Mouse (Mus musculus) gastrocnemius, postnatal 36 days (tissue): Measurements from ENCODE around the gene Hivep3. TPM values are rescaled to one million over a fixed set of nuclear protein-coding genes. Genes with fewer than 3 reads are reported as not detected.
A peak's percentile ranks its signal among the peaks of the same experiment; 100 is the strongest.

Source experiments
- DNase-seq, 2 experiments: peaks; one replicate each; pipeline ENCODE4 v3.0.0; 2022
- intact Hi-C: fragments of 180-260 bp; cut with DNase I; formaldehyde crosslinking; loops from one replicate; pipeline ENCODE4 v1.15.1; 2025
- total RNA-seq, 2 experiments: library from RNA; stranded (reverse); gene quantifications; 2 replicates each; pipeline ENCODE4 v1.2.3; 2021

Gene Hivep3
- total RNA-seq, 2 experiments from 2014 or later, result 2.2 to 3.5 TPM

- intact Hi-C loops, result no loop called here
- no peak for DNase-seq
These were observed 233.6 kb downstream of the Hivep3 start for GRCm38 (mm10) chr4:119967073-119967608.

- intact Hi-C loops, result no loop called here
- no peak for DNase-seq
These were observed 234.1 kb downstream of the Hivep3 start for GRCm38 (mm10) chr4:119967636-119968035.

- peak in 1 of 2 experiments; percentile 12 for DNase-seq
- intact Hi-C loops, result no loop called here
These were observed 234.5 kb downstream of the Hivep3 start for GRCm38 (mm10) chr4:119968071-119968470.

DNA sequence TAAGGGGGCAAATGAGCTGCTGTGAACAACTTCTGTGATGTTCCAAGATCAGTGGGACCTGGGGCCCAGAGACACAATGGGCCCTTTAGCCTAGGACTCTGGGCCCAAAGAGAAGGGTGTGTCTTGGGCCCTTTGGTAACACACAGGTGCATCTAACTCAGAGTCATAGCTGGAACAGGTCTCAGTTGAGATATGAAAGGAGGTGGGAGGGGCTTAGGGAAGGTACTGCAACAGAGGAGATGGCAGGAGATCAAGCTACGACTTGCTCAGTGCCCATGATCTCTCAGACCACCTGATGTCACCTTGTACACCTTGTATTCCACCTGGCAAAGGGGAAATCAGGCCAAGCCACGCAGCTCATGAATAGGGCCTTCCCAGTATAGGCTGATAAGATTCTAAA, 235.3 kb downstream of the Hivep3 start:
- intact Hi-C loops, result no loop called here
- DNase-seq, result no peak

- intact Hi-C loops, result no loop called here
- DNase-seq, result no peak
These were observed 236.6 kb downstream of the Hivep3 start for GRCm38 (mm10) chr4:119970166-119970565.

GRCm38 (mm10) chr4:119972375-119972774, 238.8 kb downstream of the Hivep3 start:
- intact Hi-C loops, result no loop called here

DNA sequence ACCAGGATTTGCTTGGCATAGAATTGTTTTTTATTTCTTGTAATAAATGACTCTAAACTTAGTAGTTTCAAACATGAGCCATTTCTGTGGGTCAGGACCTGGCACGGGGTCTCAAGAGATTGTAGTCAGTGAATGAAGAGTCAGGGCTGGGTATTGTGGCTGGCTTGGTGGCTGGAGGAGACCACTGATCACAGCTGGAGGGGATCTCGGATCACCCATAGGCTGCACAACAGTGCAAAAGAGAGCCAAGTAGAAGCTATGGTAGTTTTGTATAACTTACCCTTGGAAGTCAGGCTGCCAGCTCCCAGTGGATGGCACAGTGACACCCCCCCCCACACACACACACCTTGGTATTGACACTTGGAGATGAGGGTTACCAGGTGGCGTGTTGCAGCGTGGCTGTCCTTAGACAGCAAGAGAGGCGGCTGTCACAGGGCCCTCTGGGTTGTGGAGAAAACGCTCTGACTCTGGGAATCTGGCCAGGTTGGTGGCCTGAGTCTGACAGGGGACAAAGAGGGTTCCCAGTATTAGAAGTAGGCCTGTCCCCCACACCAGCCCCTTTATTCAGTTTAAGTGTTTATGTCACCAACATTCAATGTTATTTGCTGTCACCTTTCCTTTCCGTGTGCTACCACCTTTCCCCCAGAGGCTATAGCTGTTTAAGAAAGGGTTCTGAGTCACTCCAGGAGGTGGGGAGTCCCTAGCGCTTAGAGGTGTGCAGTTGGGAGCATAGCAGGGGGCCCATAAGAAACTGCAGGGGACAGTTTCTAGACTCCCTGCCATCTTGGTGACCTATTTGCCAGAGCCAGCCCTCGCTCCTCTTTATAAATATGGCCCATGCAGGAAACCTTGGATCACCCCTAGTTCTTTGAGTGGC, 240.4 kb downstream of the Hivep3 start:
- intact Hi-C loops, result no loop called here
- DNase-seq, result no peak

More at GRCm38 (mm10) chr4:119972375-119972774, 238.8 kb downstream of the Hivep3 start:
- no peak for DNase-seq

DNA sequence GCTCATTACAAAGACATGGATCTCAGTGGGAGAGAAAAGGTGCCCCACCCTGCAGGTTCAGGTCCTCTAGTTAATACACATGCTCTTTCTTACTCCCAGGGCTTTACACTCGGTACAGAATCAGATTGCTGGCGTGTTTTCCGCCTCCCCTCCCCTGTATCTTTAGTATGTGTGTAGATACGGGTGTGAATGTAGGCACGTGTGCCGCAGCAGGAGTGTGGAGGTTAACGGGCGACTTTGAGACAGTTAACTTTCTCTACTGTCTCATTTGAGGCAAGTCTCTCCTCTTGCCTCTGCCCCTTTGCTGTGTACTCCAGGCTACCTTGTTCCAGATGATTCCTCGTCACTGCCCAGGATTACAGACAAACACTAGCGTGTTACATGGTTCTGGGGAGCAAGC, 241.7 kb downstream of the Hivep3 start:
- DNase-seq, result no peak

GRCm38 (mm10) chr4:119975822-119976221, 242.2 kb downstream of the Hivep3 start:
- intact Hi-C loops, result no loop called here
- DNase-seq, result no peak

More for the DNA sequence above, 241.7 kb downstream of the Hivep3 start:
- intact Hi-C loops, result no loop called here

DNA sequence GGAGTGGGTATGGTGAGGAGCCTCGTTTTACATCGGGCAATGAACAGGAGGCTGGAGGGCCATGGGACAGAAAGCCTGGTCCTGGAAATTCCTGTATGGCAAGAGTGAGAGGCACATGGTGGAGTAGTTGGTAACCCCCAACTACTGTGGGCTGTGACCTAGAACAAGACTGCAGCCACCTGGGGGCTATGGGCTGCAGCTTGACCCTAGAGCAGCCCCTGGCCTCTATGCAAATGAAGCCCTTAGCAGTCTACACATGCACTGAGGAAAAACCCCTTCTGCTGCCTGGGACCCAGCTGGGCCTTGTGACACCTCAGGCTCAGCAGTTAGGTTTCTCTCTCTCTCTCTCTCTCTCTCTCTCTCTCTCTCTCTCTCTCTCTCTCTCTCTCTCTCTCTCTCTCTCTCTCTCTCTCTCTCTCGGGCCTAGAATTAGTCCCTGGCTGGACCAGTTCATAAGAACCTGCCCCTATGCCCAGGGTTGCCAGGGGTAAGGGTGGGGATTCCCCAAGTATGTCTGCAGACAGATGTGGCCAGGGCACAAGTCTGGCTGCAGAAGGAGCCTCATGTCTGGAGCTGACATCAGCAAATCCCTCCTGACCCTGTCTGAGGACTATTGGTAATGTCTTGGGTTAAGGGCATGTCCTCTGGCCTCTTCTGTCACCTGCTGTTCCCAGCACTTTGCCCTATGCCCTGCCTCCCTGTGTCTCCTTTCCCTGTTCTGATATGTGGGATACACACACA, 243.0 kb downstream of the Hivep3 start:
- no peak for DNase-seq
- intact Hi-C loops, result no loop called here

DNA sequence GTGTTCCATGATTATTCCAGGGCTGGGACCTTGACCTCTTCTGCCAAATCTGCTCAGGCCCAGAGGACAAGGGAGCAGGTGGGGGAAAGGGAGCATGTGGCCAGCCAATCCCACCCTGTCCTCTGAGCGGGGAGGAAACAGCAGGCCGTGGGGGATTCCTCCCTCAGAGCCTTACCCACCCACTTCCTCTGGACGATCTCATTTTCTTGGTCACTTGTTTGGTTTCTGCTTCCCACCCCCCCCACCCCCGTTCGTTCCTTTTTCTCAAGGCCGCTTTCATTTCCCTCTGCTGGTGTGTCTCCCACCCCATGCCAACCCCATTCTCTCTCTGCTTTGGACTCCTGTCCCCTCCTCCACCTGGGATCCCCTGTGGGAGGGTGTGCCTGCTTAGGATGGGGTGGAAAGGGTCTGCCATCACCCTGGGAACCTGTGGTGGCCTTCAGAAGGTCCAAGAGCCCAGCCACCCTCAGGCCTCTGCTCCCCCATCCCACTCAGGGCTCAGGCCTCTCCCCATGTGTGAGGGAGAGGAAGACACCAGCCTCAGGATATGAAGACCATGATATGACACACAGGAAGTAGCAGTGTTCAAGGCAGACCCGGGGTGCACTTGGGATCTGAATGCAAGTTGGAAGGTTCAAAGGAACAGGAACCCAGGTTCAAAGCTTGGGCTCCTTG, 244.4 kb downstream of the Hivep3 start:
- no peak for DNase-seq
- intact Hi-C loops, result no loop called here

DNA sequence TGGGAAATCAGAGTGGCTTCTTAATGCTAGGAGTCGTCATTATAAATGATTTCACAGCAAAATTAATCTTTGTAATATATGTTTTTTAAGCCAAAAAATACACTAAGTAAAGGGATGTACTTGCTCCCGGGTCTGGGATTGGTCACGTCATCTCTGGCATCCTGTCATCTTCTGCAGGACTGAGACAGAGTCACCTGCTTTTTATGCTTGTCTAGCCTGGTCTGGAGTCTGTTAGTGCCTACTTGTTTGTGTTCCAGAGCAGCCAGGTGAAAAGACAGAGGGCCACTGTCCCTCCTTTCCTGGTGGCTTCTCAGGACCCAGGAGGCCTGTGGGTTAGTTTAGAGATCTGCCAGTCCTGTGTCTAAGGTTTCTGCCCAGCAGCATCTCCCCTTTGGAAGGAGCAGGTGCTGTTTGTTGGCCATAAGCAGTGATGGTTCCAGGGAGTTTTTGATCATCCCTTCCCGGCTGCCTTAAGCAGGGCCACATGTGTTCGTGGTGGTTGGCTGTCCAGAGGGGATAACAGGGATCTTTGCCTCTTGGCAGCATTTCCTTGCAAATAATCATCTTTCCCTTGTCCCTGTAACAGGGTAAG, 245.8 kb downstream of the Hivep3 start:
- no peak for DNase-seq
- intact Hi-C loops, result no loop called here

DNA sequence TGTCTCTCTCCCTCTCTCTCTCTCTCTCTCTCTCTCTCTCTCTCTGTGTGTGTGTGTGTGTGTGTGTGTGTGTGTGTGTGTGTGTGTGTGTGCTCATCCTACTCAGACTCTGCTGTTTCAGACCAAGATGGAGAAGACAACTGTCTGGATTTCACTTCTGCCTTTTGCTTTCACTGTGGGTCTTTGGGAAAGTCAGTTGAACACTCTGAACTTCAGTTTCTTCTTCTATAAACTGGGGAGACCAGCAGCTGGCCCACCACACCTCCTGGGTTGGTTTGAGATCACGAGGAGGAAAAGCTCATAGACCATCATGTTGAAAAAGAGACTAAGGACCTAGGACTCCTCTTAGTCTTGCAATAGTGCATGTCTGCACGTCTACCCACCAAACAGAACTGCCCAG, 246.3 kb downstream of the Hivep3 start:
- intact Hi-C loops, result no loop called here
- DNase-seq, result no peak

- intact Hi-C loops, result no loop called here
- peak in 1 of 2 experiments; percentile 23 for DNase-seq
These were observed 247.6 kb downstream of the Hivep3 start for GRCm38 (mm10) chr4:119981047-119981720.

GRCm38 (mm10) chr4:119986065-119986464, 252.5 kb downstream of the Hivep3 start:
- no peak for DNase-seq
- intact Hi-C loops, result no loop called here

DNA sequence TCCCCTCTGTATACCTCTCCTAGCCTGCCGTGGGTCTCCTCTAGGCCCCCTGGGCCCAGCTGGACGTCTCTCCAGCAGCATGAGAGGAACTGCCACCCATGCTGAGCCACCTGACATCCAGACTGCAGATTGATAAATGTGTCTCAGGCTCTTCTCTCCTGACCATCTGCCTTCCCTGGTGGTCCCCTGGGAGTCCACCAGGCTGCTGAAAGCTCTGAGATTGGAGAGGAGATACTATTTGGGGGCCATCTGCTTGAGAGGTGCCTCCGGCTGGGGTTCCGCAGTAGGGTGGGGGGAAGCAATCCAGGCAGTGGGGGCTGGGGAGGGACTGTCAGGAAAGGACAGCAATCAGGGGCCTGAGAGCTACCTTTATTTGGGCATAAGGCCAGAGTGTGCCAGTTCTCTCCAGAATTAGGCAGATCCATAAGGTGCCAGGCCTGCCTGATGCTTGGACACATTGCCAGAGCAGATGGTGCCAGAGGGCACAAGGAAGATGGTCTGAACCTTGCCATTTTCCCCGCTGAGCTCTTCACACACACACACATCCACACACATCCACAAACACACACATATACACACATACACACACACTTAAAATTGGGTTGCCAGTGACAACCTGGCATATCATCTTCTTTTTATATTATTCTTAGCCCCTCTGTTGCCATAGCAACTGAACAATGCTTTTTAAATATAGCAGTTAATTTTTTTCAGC, 253.2 kb downstream of the Hivep3 start:
- DNase-seq, result no peak

GRCm38 (mm10) chr4:119987376-119988087, 253.9 kb downstream of the Hivep3 start:
- intact Hi-C loops, result no loop called here
- DNase-seq, result no peak

More for the DNA sequence above, 253.2 kb downstream of the Hivep3 start:
- intact Hi-C loops, result no loop called here

GRCm38 (mm10) chr4:119989031-119989693, 255.6 kb downstream of the Hivep3 start:
- intact Hi-C loops, result no loop called here
- DNase-seq, result no peak
